Mouse (Mus musculus) liver, postnatal 0 days (tissue): ENCODE measurements around the gene Insl6. TPM values are rescaled to one million over a fixed set of nuclear protein-coding genes. Genes with fewer than 3 reads are reported as not detected.

Experiments used
- ATAC-seq: fragments of 200-750 bp; cut with Nextera tagmentation; 2 replicates; pipeline ENCODE4 v1.8.0; 2017; ENCODE audit warnings: mild to moderate bottlenecking, moderate library complexity
- DNase-seq: peaks from one replicate; pipeline ENCODE4 v3.0.0-alpha.2; 2016
- H3K27ac ChIP-seq: fragments of 300-500 bp; sonication (generic); 2 replicates; pipeline ENCODE4 v1.5.1; 2014; ENCODE audit warnings: antibody characterized with exemption, moderate library complexity, mild to moderate bottlenecking, low read depth
- H3K27me3 ChIP-seq: fragments of 300-500 bp; sonication (generic); 2 replicates; pipeline ENCODE4 v1.6.1; 2014; ENCODE audit warnings: low read length, control low read depth, mixed read lengths; ENCODE audit not compliant: insufficient read depth
- H3K36me3 ChIP-seq: fragments of 300-500 bp; sonication (generic); replicated peaks from 2 replicates; pipeline ENCODE4 v1.6.1; 2014; ENCODE audit warnings: mild to moderate bottlenecking, control low read depth, low read length, moderate library complexity, mixed read lengths; ENCODE audit not compliant: insufficient read depth
- H3K4me1 ChIP-seq: fragments of 300-500 bp; sonication (generic); 2 replicates; pipeline ENCODE4 v1.6.1; 2014; ENCODE audit warnings: antibody characterized with exemption, mild to moderate bottlenecking, control low read depth; ENCODE audit not compliant: insufficient read depth
- H3K4me2 ChIP-seq: fragments of 300-500 bp; sonication (generic); 2 replicates; pipeline ENCODE4 v1.6.1; 2014; ENCODE audit warnings: low read depth, mild to moderate bottlenecking, low read length, moderate library complexity, mixed read lengths
- H3K4me3 ChIP-seq: fragments of 300-500 bp; sonication (generic); 2 replicates; pipeline ENCODE4 v1.5.1; 2014; ENCODE audit warnings: low read depth, low read length
- H3K9ac ChIP-seq: fragments of 300-500 bp; sonication (generic); replicated peaks from 2 replicates; pipeline ENCODE4 v1.6.1; 2014; ENCODE audit warnings: mild to moderate bottlenecking, moderate library complexity
- H3K9me3 ChIP-seq: fragments of 300-500 bp; sonication (generic); 2 replicates; pipeline ENCODE4 v1.6.1; 2016; ENCODE audit warnings: mild to moderate bottlenecking, control low read depth, low read length, mixed read lengths
- CTCF ChIP-seq: sonication (generic); IDR thresholded peaks from 2 replicates; pipeline ENCODE4 v1.5.1; 2016; ENCODE audit warnings: antibody characterized with exemption, low read depth
- EP300 ChIP-seq: IDR thresholded peaks from 2 replicates; pipeline ENCODE4 v1.6.1; 2016; ENCODE audit warnings: antibody characterized with exemption, low read depth, mild to moderate bottlenecking
- WGBS: fragments of 180-500 bp; shearing (Covaris S2); extraction: QIAGEN DNeasy Blood & Tissue Kit; methylation state at CpG from one replicate; pipeline ENCODE4 v1.1.7; 2014; ENCODE audit not compliant: insufficient replicate concordance; 5-methylcytosine and 5-hydroxymethylcytosine counted together
- polyA plus RNA-seq: library from polyadenylated mRNA; unstranded; fragments of >200 nt; fragmentation: Nextera tagmentation; extraction: Ambion mirVana; gene quantifications from 2 replicates; pipeline ENCODE4 v1.2.1, GENCODE M21; 2015

Gene Insl6
- polyA plus RNA-seq, 1 experiment from 2014 or later = 1.2 TPM

DNA sequence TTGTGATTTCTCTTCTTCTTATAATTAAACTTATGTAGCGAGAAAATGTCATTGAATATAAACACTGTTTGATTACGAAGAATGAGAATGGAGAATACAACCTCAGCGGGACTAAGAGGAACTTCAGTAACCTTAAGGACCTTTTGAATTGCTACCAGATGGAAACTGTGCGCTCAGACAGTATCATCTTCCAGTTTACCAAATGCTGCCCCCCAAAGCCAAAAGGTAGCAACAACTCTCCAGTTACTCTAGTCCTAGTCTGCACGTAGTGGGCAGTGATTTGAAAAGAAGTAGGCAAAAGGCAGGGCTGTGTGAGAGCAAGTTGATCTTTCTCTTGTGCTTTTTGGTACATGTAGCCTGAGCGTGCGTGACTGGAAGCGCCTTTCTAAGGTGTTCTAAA, 37.3 kb downstream of the Insl6 start:
- ATAC-seq = no peak
- Histone ChIP-seq H3K27ac (no peak overlapping the region), H3K9ac (no peak overlapping the region), H3K4me1 (no peaks in the 10 kb centered on the region), H3K4me2 (no peak overlapping the region), H3K36me3 (peaks cover 54% of the 10 kb centered on the region), H3K4me3 (no peak overlapping the region), H3K27me3 (no peaks in the 10 kb centered on the region), H3K9me3 (no peaks in the 10 kb centered on the region)
- TF ChIP-seq EP300 = no peak
- TF ChIP-seq CTCF = peak; percentile 13; the same call in 1 of the 2 replicates
- WGBS = 82% methylated on average over 8 of the region's 8 CpGs
- DNase-seq = no peak

DNA sequence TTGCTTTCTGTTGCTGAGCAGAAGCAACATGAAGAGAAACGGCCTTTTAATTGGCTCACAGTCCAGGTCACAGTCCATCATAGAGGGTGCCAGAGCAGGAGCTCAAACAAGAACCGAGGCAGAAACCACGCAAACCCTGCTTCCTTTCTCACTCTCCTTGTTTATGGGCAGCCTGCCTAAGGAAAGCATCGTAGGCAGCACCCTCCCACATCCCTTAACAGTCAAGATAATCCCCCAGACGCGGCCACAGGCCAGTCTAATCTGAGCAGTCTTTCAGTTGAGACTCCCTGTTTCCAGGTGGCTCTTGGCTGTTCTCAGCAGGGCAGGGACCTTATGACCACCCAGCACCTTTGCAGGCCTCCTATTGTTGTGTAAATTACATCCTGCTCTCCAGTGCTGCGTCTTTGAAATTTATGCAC, 39.7 kb downstream of the Insl6 start:
- Histone ChIP-seq H3K9ac (no peak overlapping the region), H3K27me3 (no peaks in the 10 kb centered on the region), H3K4me2 (no peak overlapping the region), H3K9me3 (no peaks in the 10 kb centered on the region), H3K27ac (no peak overlapping the region), H3K4me1 (no peaks in the 10 kb centered on the region), H3K4me3 (no peak overlapping the region), H3K36me3 (peaks cover 39% of the 10 kb centered on the region)
- TF ChIP-seq EP300 (no peak), CTCF (no peak)
- WGBS = 63% methylated on average over 7 of the region's 7 CpGs
- DNase-seq (no peak), ATAC-seq (no peak)

DNA sequence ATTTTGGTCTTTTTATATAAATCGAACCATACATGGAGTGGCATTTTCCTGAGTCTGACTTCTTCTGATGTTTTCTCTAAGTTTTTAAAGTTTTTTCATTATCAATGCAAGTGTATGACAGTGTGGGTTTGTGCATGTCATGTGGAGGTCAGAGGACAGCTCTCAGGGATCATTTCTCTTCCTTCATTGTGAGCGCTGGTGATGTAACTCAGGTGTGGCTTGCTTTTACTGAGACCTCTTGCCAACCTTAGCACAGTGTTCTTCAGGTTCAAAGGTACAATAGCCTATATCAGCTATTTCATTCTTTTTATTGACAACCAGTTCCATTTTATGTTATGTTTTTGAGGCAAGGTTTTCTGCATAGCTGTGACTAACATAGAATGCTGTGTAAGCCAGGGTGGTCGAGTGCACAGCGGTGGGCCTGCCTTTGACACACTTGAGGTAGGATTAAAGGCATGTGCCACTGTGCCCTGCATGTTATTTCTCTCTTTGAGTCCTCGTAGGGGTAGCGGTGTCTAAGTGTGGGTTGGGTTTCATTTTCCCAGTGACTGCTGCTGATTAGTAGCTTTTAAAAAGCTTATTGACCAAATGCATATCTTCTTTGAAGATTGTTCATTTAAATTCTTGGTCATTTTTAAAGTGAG, 46.1 kb downstream of the Insl6 start:
- TF ChIP-seq CTCF = no peak
- no peak for TF ChIP-seq EP300
- no peaks in the 10 kb centered on the region for H3K27me3 ChIP-seq
- H3K36me3 ChIP-seq = peaks cover 53% of the 10 kb centered on the region

DNA sequence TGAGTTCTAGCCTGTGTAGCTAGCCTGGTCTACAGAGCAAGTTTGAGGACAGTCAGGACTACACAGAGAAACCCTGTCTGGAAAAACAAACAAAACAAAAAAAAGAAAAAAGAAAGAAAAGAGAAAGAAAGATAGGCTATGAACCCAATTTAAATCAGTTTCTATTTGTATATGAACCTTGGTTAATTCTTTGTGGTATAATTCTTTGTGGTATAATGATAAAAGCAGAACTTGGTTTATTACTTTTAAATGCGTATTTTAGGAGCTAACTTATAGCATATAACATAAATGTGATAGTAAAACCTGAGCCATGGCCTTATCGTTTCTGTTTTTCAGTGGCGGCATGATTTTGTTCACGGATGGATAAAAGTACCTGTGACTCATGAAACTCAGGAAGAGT, 48.7 kb downstream of the Insl6 start:
- no peak for ATAC-seq

More for the DNA sequence above, 46.1 kb downstream of the Insl6 start:
- Histone ChIP-seq H3K27ac (no peak overlapping the region), H3K9ac (no peak overlapping the region), H3K9me3 (no peaks in the 10 kb centered on the region), H3K4me3 (no peak overlapping the region), H3K4me2 (no peak overlapping the region), H3K4me1 (no peaks in the 10 kb centered on the region)
- DNase-seq = no peak
- 93% methylated on average over 6 of the region's 6 CpGs for WGBS
- ATAC-seq = no peak

DNA sequence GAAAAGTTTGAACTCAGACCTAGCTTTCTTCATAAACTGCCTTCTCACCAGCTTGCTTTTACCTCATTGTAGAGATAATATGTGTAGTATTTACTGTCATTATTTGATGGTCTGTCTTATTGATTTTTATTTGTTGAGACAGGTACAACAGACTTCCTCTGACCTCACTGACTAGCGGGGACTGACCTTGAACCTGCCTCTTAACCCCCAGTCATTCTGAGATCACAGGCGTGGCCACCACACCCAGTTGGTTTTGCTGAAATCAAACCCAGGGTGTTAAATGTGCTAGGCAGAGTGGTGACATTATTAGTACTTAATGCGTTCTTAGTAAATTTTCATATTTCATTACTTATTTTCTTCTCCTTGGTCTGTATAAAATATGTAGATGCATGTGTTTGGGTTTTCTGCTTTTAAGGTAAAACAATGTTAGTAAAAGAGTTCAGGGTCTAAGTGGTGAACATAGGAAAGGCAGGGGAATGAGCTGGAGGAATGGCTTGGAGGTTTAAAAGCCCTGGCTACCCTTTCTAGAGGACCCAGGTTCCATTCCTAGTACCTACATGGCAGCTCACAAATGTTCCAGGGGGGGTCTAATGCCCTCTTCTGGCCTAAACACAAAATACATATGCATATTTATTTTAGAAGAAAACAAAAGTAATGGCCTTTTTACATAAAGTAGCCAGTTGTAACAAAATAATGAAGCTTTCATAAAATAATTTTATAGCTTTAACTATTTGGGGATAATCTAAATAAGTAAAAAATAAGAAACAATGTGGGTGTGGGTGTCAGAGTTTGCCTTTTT, 52.9 kb downstream of the Insl6 start:
- WGBS = 83% methylated on average over 3 of the region's 3 CpGs
- no peak overlapping the region for H3K4me2 ChIP-seq
- DNase-seq (no peak), ATAC-seq (no peak)
- no peaks in the 10 kb centered on the region for H3K27me3 ChIP-seq
- no peak overlapping the region for H3K27ac ChIP-seq
- no peak overlapping the region for H3K9ac ChIP-seq
- H3K36me3 ChIP-seq = peaks cover 32% of the 10 kb centered on the region
- H3K4me1 ChIP-seq = peaks cover 4% of the 10 kb centered on the region; the same call in 1 of the 2 replicates
- no peak overlapping the region for H3K4me3 ChIP-seq
- no peaks in the 10 kb centered on the region for H3K9me3 ChIP-seq
- peak; percentile 25; the same call in 1 of the 2 replicates for TF ChIP-seq CTCF
- TF ChIP-seq EP300 = no peak

More for the DNA sequence above, 48.7 kb downstream of the Insl6 start:
- Histone ChIP-seq H3K36me3 (peaks cover 50% of the 10 kb centered on the region), H3K9me3 (no peaks in the 10 kb centered on the region), H3K4me2 (no peak overlapping the region), H3K9ac (no peak overlapping the region), H3K27me3 (no peaks in the 10 kb centered on the region), H3K27ac (no peak overlapping the region), H3K4me1 (no peaks in the 10 kb centered on the region), H3K4me3 (no peak overlapping the region)
- no peak for DNase-seq
- WGBS = 91% methylated on average over 4 of the region's 4 CpGs
- no peak for TF ChIP-seq CTCF
- TF ChIP-seq EP300 = no peak

Other genes with a start within 250 kb of the Insl6 start
- 78.3 and 79.2 TPM in 2 replicates for gene Rcl1, start 224.0 kb downstream of the Insl6 start, polyA plus RNA-seq
- gene Jak2, start 73.5 kb downstream of the Insl6 start, polyA plus RNA-seq = 5.6 and 6.0 TPM in 2 replicates
- gene Rln1, start 9.3 kb upstream of the Insl6 start, polyA plus RNA-seq = not detected in 2 replicates
- 23.8 and 25.0 TPM in 2 replicates for gene Plgrkt, start 42.0 kb upstream of the Insl6 start, polyA plus RNA-seq
- gene Cd274, start 42.1 kb upstream of the Insl6 start, polyA plus RNA-seq = 0.76 and 1.2 TPM in 2 replicates
- gene Pdcd1lg2, start 85.6 kb upstream of the Insl6 start, polyA plus RNA-seq = not detected in 2 replicates
- 7.8 and 7.9 TPM in 2 replicates for gene Ric1, start 196.9 kb upstream of the Insl6 start, polyA plus RNA-seq